ENCODE assay signal across 20 mouse cellular contexts in the genomic region with DNA sequence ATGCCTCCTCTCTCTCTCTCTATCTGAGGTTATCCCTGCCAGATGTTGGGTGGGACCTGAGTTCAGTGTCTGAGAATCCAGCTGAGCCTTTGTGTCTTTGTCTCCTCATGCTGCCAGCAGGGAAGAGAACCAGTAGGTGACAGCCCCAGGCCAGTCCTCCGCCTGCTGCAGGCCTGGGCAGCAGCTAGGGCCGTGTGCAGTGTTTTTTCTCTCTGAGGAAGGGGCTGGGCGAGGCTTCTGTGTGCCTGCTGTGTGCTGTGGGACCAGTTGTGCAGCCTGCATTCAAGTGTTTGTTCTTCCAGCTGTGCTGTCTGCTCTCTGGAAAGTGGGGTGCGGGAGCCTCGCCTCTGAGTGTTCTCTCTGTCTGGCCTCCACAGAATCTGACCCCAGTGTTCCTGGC. TPM values are rescaled to one million over a fixed set of nuclear protein-coding genes. Genes with fewer than 3 reads are reported as not detected.
DNase-seq lines count a peak whose midpoint lies in the region; ATAC-seq and TF ChIP-seq lines count a peak whose summit lies in the region.
"Had no signal": no experiment of that assay in that cellular context is flagged by ENCODE, and none has a peak within 500 bp of the region (broad histone marks: within the 10 kb centered on the region; RNA-seq: fewer than 3 reads in every experiment).

No protein-coding gene starts in this region.

- 50% methylated on average over 5 of the region's 5 CpGs for WGBS in hindbrain, embryonic 16.5 days
- 53% methylated on average over 5 of the region's 5 CpGs for WGBS in hindbrain, embryonic 14.5 days
- 52% methylated on average over 5 of the region's 5 CpGs for WGBS in embryonic facial prominence, embryonic 13.5 days
- WGBS in stomach, embryonic 14.5 days: 54% methylated on average over 5 of the region's 5 CpGs
- WGBS in thymus, adult 2 months: 81% methylated on average over 5 of the region's 5 CpGs

- H3K4me3 ChIP-seq in hindbrain, embryonic 16.5 days (ENCODE audit: low read length): no peak overlapping the region
- no peak overlapping the region for H3K4me3 ChIP-seq in hindbrain, embryonic 14.5 days (replicated peaks; ENCODE audit: low read length)
- H3K4me3 ChIP-seq in ES-Bruce4 (ENCODE audit: low read depth, low read length): no peak overlapping the region
- H3K4me3 ChIP-seq in embryonic facial prominence, embryonic 13.5 days: no peak overlapping the region
- no peak overlapping the region for H3K4me3 ChIP-seq in stomach, embryonic 14.5 days (ENCODE audit: low read depth, low read length)
- H3K4me3 ChIP-seq in thymus, adult 2 months (ENCODE audit: control insufficient read depth, insufficient read depth, low read length): no peak overlapping the region
- H3K4me3 ChIP-seq: hindbrain, embryonic 15.5 days; layer of hippocampus, adult 2 months; megakaryocyte, embryonic 14.5 days had no signal

- H3K4me1 ChIP-seq in hindbrain, embryonic 16.5 days (ENCODE audit: control insufficient read depth, insufficient read depth, low read depth, low read length): peaks cover 3% of the 10 kb centered on the region; the same call in 1 of the 2 replicates
- H3K4me1 ChIP-seq in hindbrain, embryonic 14.5 days (replicated peaks; ENCODE audit: control insufficient read depth, insufficient read depth, low read length): 0 out of 2 replicates have a peak, but pooled peaks cover 5% of the 10 kb centered on the region
- peaks cover 8% of the 10 kb centered on the region for H3K4me1 ChIP-seq in ES-Bruce4 (ENCODE audit: control insufficient read depth, insufficient read depth, low read length)
- peaks cover 36% of the 10 kb centered on the region for H3K4me1 ChIP-seq in embryonic facial prominence, embryonic 13.5 days
- peaks cover 5% of the 10 kb centered on the region; the same call in 1 of the 2 replicates for H3K4me1 ChIP-seq in stomach, embryonic 14.5 days (ENCODE audit: control insufficient read depth, insufficient read depth, low read length)
- 0 out of 2 replicates have a peak, but pooled peaks cover 2% of the 10 kb centered on the region for H3K4me1 ChIP-seq in thymus, adult 2 months (replicated peaks; ENCODE audit: control insufficient read depth, insufficient read depth, low read length)

- H3K4me2 ChIP-seq in hindbrain, embryonic 16.5 days (ENCODE audit: low read length): no peak overlapping the region
- H3K4me2 ChIP-seq in hindbrain, embryonic 14.5 days (replicated peaks): no peak overlapping the region
- no peak overlapping the region for H3K4me2 ChIP-seq in embryonic facial prominence, embryonic 13.5 days
- no peak overlapping the region for H3K4me2 ChIP-seq in stomach, embryonic 14.5 days (replicated peaks; ENCODE audit: low read depth, low read length)
- H3K4me2 ChIP-seq: hindbrain, embryonic 15.5 days; liver, embryonic 11.5 days had no signal

- TF ChIP-seq EP300 in ES-Bruce4 (IDR thresholded peaks at IDR 0.05; ENCODE audit: insufficient read depth, low read depth, low read length): peak; percentile 78; the same call in 1 of the 2 replicates

- peaks cover 5% of the 10 kb centered on the region for H3K27me3 ChIP-seq in hindbrain, embryonic 16.5 days (replicated peaks; ENCODE audit: control insufficient read depth, insufficient read depth, low read length)
- H3K27me3 ChIP-seq in hindbrain, embryonic 14.5 days (ENCODE audit: control insufficient read depth, insufficient read depth, low read length): peaks cover 26% of the 10 kb centered on the region
- H3K27me3 ChIP-seq in ES-Bruce4 (ENCODE audit: control insufficient read depth, insufficient read depth, low read length, poor library complexity, severe bottlenecking): no peaks in the 10 kb centered on the region
- H3K27me3 ChIP-seq in embryonic facial prominence, embryonic 13.5 days: peaks cover 29% of the 10 kb centered on the region
- H3K27me3 ChIP-seq in stomach, embryonic 14.5 days (ENCODE audit: control insufficient read depth, insufficient read depth, low read length): no peaks in the 10 kb centered on the region
- no peaks in the 10 kb centered on the region for H3K27me3 ChIP-seq in thymus, adult 2 months (ENCODE audit: control insufficient read depth, insufficient read depth, low read length)

- peak overlapping the region; percentile 28; the same call in 1 of the 2 replicates for H3K9ac ChIP-seq in hindbrain, embryonic 16.5 days (ENCODE audit: low read depth, low read length)
- H3K9ac ChIP-seq in hindbrain, embryonic 14.5 days: no peak overlapping the region
- H3K9ac ChIP-seq in ES-Bruce4 (ENCODE audit: low read depth, poor library complexity, severe bottlenecking): no peak overlapping the region
- H3K9ac ChIP-seq in embryonic facial prominence, embryonic 13.5 days: peak overlapping the region; percentile 36
- no peak overlapping the region for H3K9ac ChIP-seq in stomach, embryonic 14.5 days (replicated peaks; ENCODE audit: low read depth, low read length)
- H3K9ac ChIP-seq: hindbrain, embryonic 15.5 days had no signal

- TF ChIP-seq CTCF in ES-Bruce4 (IDR thresholded peaks at IDR 0.05; ENCODE audit: low read depth, low read length): no peak
- TF ChIP-seq CTCF in thymus, adult 2 months (IDR thresholded peaks at IDR 0.05; ENCODE audit: borderline replicate concordance, control insufficient read depth, extremely low read depth, insufficient read depth, low read length, poor library complexity): no peak

- no peak for DNase-seq in hindbrain, embryonic 14.5 days (ENCODE audit: low spot score)
- no peak for DNase-seq in kidney, adult 9 months
- DNase-seq in thymus, adult 2 months: no peak
- DNase-seq: adrenal gland, adult 2 months; cerebellum, adult 8-10 months; kidney, postnatal 10 days; layer of hippocampus, postnatal 36 days; lung, postnatal 10 days; retina, postnatal 1 day; right cerebral cortex, postnatal 4 days; thymus, postnatal 4 days had no signal

- TF ChIP-seq POLR2A in ES-Bruce4 (IDR thresholded peaks at IDR 0.05; ENCODE audit: insufficient read depth, low read length): no peak
- TF ChIP-seq POLR2A in thymus, adult 2 months (IDR thresholded peaks at IDR 0.05; ENCODE audit: control insufficient read depth, extremely low read depth, insufficient read depth, low read length, poor library complexity): no peak

- no peaks in the 10 kb centered on the region for H3K36me3 ChIP-seq in hindbrain, embryonic 16.5 days (ENCODE audit: control insufficient read depth, insufficient read depth, low read length)
- H3K36me3 ChIP-seq in hindbrain, embryonic 14.5 days (replicated peaks; ENCODE audit: control insufficient read depth, insufficient read depth): no peaks in the 10 kb centered on the region
- H3K36me3 ChIP-seq in ES-Bruce4 (ENCODE audit: control insufficient read depth, insufficient read depth, low read length, poor library complexity, severe bottlenecking): no peaks in the 10 kb centered on the region
- H3K36me3 ChIP-seq in embryonic facial prominence, embryonic 13.5 days: no peaks in the 10 kb centered on the region
- no peaks in the 10 kb centered on the region for H3K36me3 ChIP-seq in stomach, embryonic 14.5 days (ENCODE audit: control insufficient read depth, insufficient read depth, low read length)
- no peaks in the 10 kb centered on the region for H3K36me3 ChIP-seq in thymus, adult 2 months (ENCODE audit: control insufficient read depth, insufficient read depth, low read length)
- H3K36me3 ChIP-seq: hindbrain, embryonic 15.5 days had no signal

- H3K27ac ChIP-seq in hindbrain, embryonic 16.5 days (ENCODE audit: low read depth, low read length): no peak overlapping the region
- no peak overlapping the region; the same call in 1 of the 2 replicates for H3K27ac ChIP-seq in hindbrain, embryonic 14.5 days
- no peak overlapping the region for H3K27ac ChIP-seq in ES-Bruce4 (ENCODE audit: insufficient read depth, low read length)
- peak overlapping the region; percentile 11; the same call in 1 of the 2 replicates for H3K27ac ChIP-seq in embryonic facial prominence, embryonic 13.5 days
- peak overlapping the region; percentile 44 for H3K27ac ChIP-seq in stomach, embryonic 14.5 days (ENCODE audit: low read length)
- H3K27ac ChIP-seq in thymus, adult 2 months (ENCODE audit: control insufficient read depth, insufficient read depth, low read length): no peak overlapping the region
- H3K27ac ChIP-seq: hindbrain, embryonic 15.5 days; layer of hippocampus, adult 2 months had no signal

- no peaks in the 10 kb centered on the region for H3K9me3 ChIP-seq in hindbrain, embryonic 16.5 days (ENCODE audit: control insufficient read depth, low read length)
- H3K9me3 ChIP-seq in hindbrain, embryonic 14.5 days (ENCODE audit: control insufficient read depth, low read length): no peaks in the 10 kb centered on the region
- H3K9me3 ChIP-seq in ES-Bruce4 (replicated peaks; ENCODE audit: control insufficient read depth, insufficient read depth, low read length, poor library complexity, severe bottlenecking): no peaks in the 10 kb centered on the region
- no peaks in the 10 kb centered on the region for H3K9me3 ChIP-seq in embryonic facial prominence, embryonic 13.5 days
- no peaks in the 10 kb centered on the region for H3K9me3 ChIP-seq in stomach, embryonic 14.5 days (ENCODE audit: control insufficient read depth, low read depth, low read length)
- H3K9me3 ChIP-seq: hindbrain, embryonic 15.5 days; megakaryocyte, embryonic 14.5 days had no signal

- no peak for ATAC-seq in hindbrain, embryonic 16.5 days
- ATAC-seq in hindbrain, embryonic 14.5 days (ENCODE audit: low FRiP score): no peak
- no peak for ATAC-seq in embryonic facial prominence, embryonic 13.5 days (ENCODE audit: insufficient number of reproducible peaks, insufficient read depth, low FRiP score, low TSS enrichment, low read depth)
- peak; percentile 47; the same call in 1 of the 2 replicates for ATAC-seq in stomach, embryonic 14.5 days (ENCODE audit: insufficient number of reproducible peaks, insufficient read depth, low FRiP score, low read depth)
- ATAC-seq: intestine, postnatal 0 days had no signal

RNA-seq across cellular contexts. Expression of gene Gpr3, which starts 11.5 kb away (rescaled TPM):
- 2.5 TPM in 2 replicates for polyA plus RNA-seq in hindbrain, embryonic 16.5 days (2015; fragmentation: Nextera tagmentation; extraction: Ambion mirVana)
- 1.5 and 2.3 TPM in 2 replicates for polyA plus RNA-seq in hindbrain, embryonic 14.5 days (2014; fragmentation: Nextera tagmentation; extraction: Ambion mirVana)
- polyA plus RNA-seq in ES-Bruce4 (2011; ENCODE audit: insufficient read depth, insufficient read length, low read depth, missing spikeins): 0.26 and 0.52 TPM in 2 replicates
- 0.15 and 0.37 TPM in 2 replicates for polyA plus RNA-seq in embryonic facial prominence, embryonic 13.5 days (2015; fragmentation: Nextera tagmentation; extraction: Ambion mirVana)
- not detected in 2 replicates for polyA plus RNA-seq in stomach, embryonic 14.5 days (2014; fragmentation: Nextera tagmentation; extraction: Ambion mirVana)
- polyA plus RNA-seq in thymus, adult 2 months (2012; rRNA removed): 0.15 TPM in 1 of 2 replicates, not detected in the other
- polyA plus RNA-seq: intestine, postnatal 0 days; liver, embryonic 11.5 days had no signal

RNA-seq across cellular contexts. Expression of gene Cd164l2, which starts 11.9 kb away (rescaled TPM):
- 5.6 and 8.3 TPM in 2 replicates for polyA plus RNA-seq in hindbrain, embryonic 16.5 days (2015; fragmentation: Nextera tagmentation; extraction: Ambion mirVana)
- polyA plus RNA-seq in hindbrain, embryonic 14.5 days (2014; fragmentation: Nextera tagmentation; extraction: Ambion mirVana): 2.2 TPM in 2 replicates
- 9.6 and 12.4 TPM in 2 replicates for polyA plus RNA-seq in ES-Bruce4 (2011; ENCODE audit: insufficient read depth, insufficient read length, low read depth, missing spikeins)
- polyA plus RNA-seq in embryonic facial prominence, embryonic 13.5 days (2015; fragmentation: Nextera tagmentation; extraction: Ambion mirVana): 4.0 and 5.2 TPM in 2 replicates
- polyA plus RNA-seq in stomach, embryonic 14.5 days (2014; fragmentation: Nextera tagmentation; extraction: Ambion mirVana): 8.7 and 11.6 TPM in 2 replicates
- 0.90 and 1.1 TPM in 2 replicates for polyA plus RNA-seq in thymus, adult 2 months (2012; rRNA removed)

RNA-seq across cellular contexts. Expression of gene Map3k6, which starts 16.7 kb away (rescaled TPM):
- polyA plus RNA-seq in hindbrain, embryonic 16.5 days (2015; fragmentation: Nextera tagmentation; extraction: Ambion mirVana): 2.6 and 4.2 TPM in 2 replicates
- 1.7 and 3.0 TPM in 2 replicates for polyA plus RNA-seq in hindbrain, embryonic 14.5 days (2014; fragmentation: Nextera tagmentation; extraction: Ambion mirVana)
- polyA plus RNA-seq in ES-Bruce4 (2011; ENCODE audit: insufficient read depth, insufficient read length, low read depth, missing spikeins): 3.8 TPM in 2 replicates
- 4.3 and 4.8 TPM in 2 replicates for polyA plus RNA-seq in embryonic facial prominence, embryonic 13.5 days (2015; fragmentation: Nextera tagmentation; extraction: Ambion mirVana)
- polyA plus RNA-seq in stomach, embryonic 14.5 days (2014; fragmentation: Nextera tagmentation; extraction: Ambion mirVana): 3.1 and 3.4 TPM in 2 replicates
- polyA plus RNA-seq in thymus, adult 2 months (2012; rRNA removed): 2.8 and 4.6 TPM in 2 replicates

RNA-seq across cellular contexts. Expression of gene Sytl1, which starts 39.0 kb away (rescaled TPM):
- polyA plus RNA-seq in hindbrain, embryonic 16.5 days (2015; fragmentation: Nextera tagmentation; extraction: Ambion mirVana): 0.44 and 0.54 TPM in 2 replicates
- 0.26 and 0.43 TPM in 2 replicates for polyA plus RNA-seq in hindbrain, embryonic 14.5 days (2014; fragmentation: Nextera tagmentation; extraction: Ambion mirVana)
- polyA plus RNA-seq in ES-Bruce4 (2011; ENCODE audit: insufficient read depth, insufficient read length, low read depth, missing spikeins): 12.6 and 15.2 TPM in 2 replicates
- polyA plus RNA-seq in embryonic facial prominence, embryonic 13.5 days (2015; fragmentation: Nextera tagmentation; extraction: Ambion mirVana): 6.6 and 8.2 TPM in 2 replicates
- 9.3 and 10.3 TPM in 2 replicates for polyA plus RNA-seq in stomach, embryonic 14.5 days (2014; fragmentation: Nextera tagmentation; extraction: Ambion mirVana)
- 39.7 and 45.2 TPM in 2 replicates for polyA plus RNA-seq in thymus, adult 2 months (2012; rRNA removed)

RNA-seq across cellular contexts. Expression of gene Tmem222, which starts 53.7 kb away (rescaled TPM):
- polyA plus RNA-seq in hindbrain, embryonic 16.5 days (2015; fragmentation: Nextera tagmentation; extraction: Ambion mirVana): 121 and 130 TPM in 2 replicates
- polyA plus RNA-seq in hindbrain, embryonic 14.5 days (2014; fragmentation: Nextera tagmentation; extraction: Ambion mirVana): 119 and 121 TPM in 2 replicates
- 28.5 and 32.4 TPM in 2 replicates for polyA plus RNA-seq in ES-Bruce4 (2011; ENCODE audit: insufficient read depth, insufficient read length, low read depth, missing spikeins)
- 84.4 and 89.9 TPM in 2 replicates for polyA plus RNA-seq in embryonic facial prominence, embryonic 13.5 days (2015; fragmentation: Nextera tagmentation; extraction: Ambion mirVana)
- 88.1 and 88.6 TPM in 2 replicates for polyA plus RNA-seq in stomach, embryonic 14.5 days (2014; fragmentation: Nextera tagmentation; extraction: Ambion mirVana)
- 134 and 143 TPM in 2 replicates for polyA plus RNA-seq in thymus, adult 2 months (2012; rRNA removed)

Comparison
In these comparisons a context has a peak if more than half of its experiments do, and no peak if none do; other contexts are left out.
1. H3K9ac ChIP-seq: peak in hindbrain, embryonic 16.5 days (single experiment) and embryonic facial prominence, embryonic 13.5 days (single experiment); none in hindbrain, embryonic 14.5 days (single experiment), ES-Bruce4 (single experiment) and stomach, embryonic 14.5 days (single experiment).
2. H3K27ac ChIP-seq: peak in embryonic facial prominence, embryonic 13.5 days (single experiment) and stomach, embryonic 14.5 days (single experiment); none in hindbrain, embryonic 16.5 days (single experiment), hindbrain, embryonic 14.5 days (single experiment), ES-Bruce4 (single experiment) and thymus, adult 2 months (single experiment).